ENCODE assay signal across 13 mouse cellular contexts in the genomic region with DNA sequence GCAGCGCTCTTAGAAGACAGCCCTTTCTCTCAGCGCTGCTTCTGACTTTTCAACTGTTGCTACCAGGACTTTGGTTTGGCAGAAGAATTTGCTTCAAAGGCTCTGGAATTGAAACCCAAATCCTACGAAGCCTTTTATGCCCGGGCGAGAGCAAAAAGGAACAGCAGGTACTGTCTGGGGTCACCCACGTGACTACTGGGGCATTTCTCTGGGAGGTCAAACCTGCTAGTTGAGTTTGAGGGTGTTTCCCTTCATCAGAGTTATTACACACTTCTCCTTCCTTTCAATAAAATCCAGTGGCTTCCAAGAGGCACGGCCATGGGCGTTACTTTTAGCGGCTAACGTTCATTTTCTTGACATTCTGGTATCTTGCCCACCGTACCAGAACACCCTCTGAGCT. TPM values are rescaled to one million over a fixed set of nuclear protein-coding genes. Genes with fewer than 3 reads are reported as not detected.
A peak's percentile ranks its signal among the peaks of the same experiment; 100 is the strongest.
DNase-seq lines count a peak whose midpoint lies in the region; ATAC-seq and TF ChIP-seq lines count a peak whose summit lies in the region.
"Had no signal": no experiment of that assay in that cellular context is flagged by ENCODE, and none has a peak within 500 bp of the region (broad histone marks: within the 10 kb centered on the region; RNA-seq: fewer than 3 reads in every experiment).

No protein-coding gene starts in this region.

- 0 out of 2 replicates have a peak overlapping the region, but pooled peaks have one; percentile 3 for H3K27ac ChIP-seq in forebrain, embryonic 12.5 days
- H3K27ac ChIP-seq in forebrain, postnatal 0 days (ENCODE audit: low read depth, low read length), result no peak overlapping the region
- H3K27ac ChIP-seq in kidney, embryonic 15.5 days, result peak overlapping the region; percentile 73
- H3K27ac ChIP-seq in ES-E14 (ENCODE audit: insufficient read depth, low read depth, low read length, poor library complexity, severe bottlenecking), result 0 out of 2 replicates have a peak overlapping the region, but pooled peaks have one; percentile 36

- 0 out of 2 replicates have a peak, but pooled peaks cover 10% of the 10 kb centered on the region for H3K4me1 ChIP-seq in forebrain, embryonic 12.5 days
- no peaks in the 10 kb centered on the region for H3K4me1 ChIP-seq in forebrain, postnatal 0 days (ENCODE audit: insufficient read depth)
- peaks cover 12% of the 10 kb centered on the region for H3K4me1 ChIP-seq in kidney, embryonic 15.5 days
- H3K4me1 ChIP-seq in ES-E14 (ENCODE audit: control insufficient read depth in 2 of 2, insufficient read depth in 2 of 2, low read length in 2 of 2, poor library complexity in 1 of 2), result peaks cover 2 to 13% of the 10 kb centered on the region in 2 experiments; a peak in 2 of 4 replicates

- no peak for DNase-seq in forebrain, postnatal 0 days
- no peak for DNase-seq in kidney, adult 18-20 months
- no peak for DNase-seq in ES-E14 (ENCODE audit: low read depth, low spot score)
- DNase-seq in kidney, postnatal 36 days, result peak; percentile 27 to 31
- no peak for DNase-seq in frontal cortex, postnatal 25 days (ENCODE audit: low spot score in 2 of 2)
- no peak for DNase-seq in c-Kit-positive CD71-positive TER-119-positive erythroid progenitor cells, embryonic 14.5 days (ENCODE audit: low spot score)
- DNase-seq: adrenal gland, postnatal 10 days; cerebellum, adult 11-12 months; layer of hippocampus, adult 9-11 months; left cerebral cortex, postnatal 4 days; thymus, postnatal 36 days had no signal

- TF ChIP-seq CTCF in forebrain, postnatal 0 days (IDR thresholded peaks at IDR 0.05; ENCODE audit: low read depth), result no peak

- 0 out of 2 replicates have a peak, but pooled peaks cover 9% of the 10 kb centered on the region for H3K27me3 ChIP-seq in forebrain, embryonic 12.5 days
- no peaks in the 10 kb centered on the region for H3K27me3 ChIP-seq in forebrain, postnatal 0 days (ENCODE audit: insufficient read depth, low read length)
- no peaks in the 10 kb centered on the region for H3K27me3 ChIP-seq in kidney, embryonic 15.5 days

- ATAC-seq in forebrain, embryonic 12.5 days (ENCODE audit: low FRiP score), result no peak
- no peak for ATAC-seq in forebrain, postnatal 0 days
- ATAC-seq in kidney, embryonic 15.5 days (replicated peaks; ENCODE audit: low FRiP score), result no peak

- no peak overlapping the region for H3K4me3 ChIP-seq in forebrain, embryonic 12.5 days (replicated peaks)
- H3K4me3 ChIP-seq in forebrain, postnatal 0 days (ENCODE audit: low read depth, low read length), result no peak overlapping the region
- no peak overlapping the region for H3K4me3 ChIP-seq in kidney, embryonic 15.5 days (replicated peaks)
- H3K4me3 ChIP-seq in ES-E14 (ENCODE audit: insufficient read depth in 1 of 2, low read depth in 1 of 2, low read length in 2 of 2, poor library complexity in 1 of 2, severe bottlenecking in 1 of 2), result no peak overlapping the region

- no peak overlapping the region for H3K4me2 ChIP-seq in forebrain, embryonic 12.5 days
- H3K4me2 ChIP-seq in forebrain, postnatal 0 days (ENCODE audit: low read depth), result no peak overlapping the region
- H3K4me2 ChIP-seq in kidney, embryonic 15.5 days, result no peak overlapping the region

- 80% methylated on average over 11 of the region's 11 CpGs for WGBS in forebrain, embryonic 12.5 days
- WGBS in forebrain, postnatal 0 days, result 80% methylated on average over 11 of the region's 11 CpGs
- 71% methylated on average over 11 of the region's 11 CpGs for WGBS in kidney, embryonic 15.5 days

- H3K9ac ChIP-seq in forebrain, embryonic 12.5 days, result no peak overlapping the region
- no peak overlapping the region for H3K9ac ChIP-seq in forebrain, postnatal 0 days
- no peak overlapping the region for H3K9ac ChIP-seq in kidney, embryonic 15.5 days
- no peak overlapping the region for H3K9ac ChIP-seq in ES-E14 (ENCODE audit: insufficient read depth, low read depth, low read length, poor library complexity, severe bottlenecking)

- H3K36me3 ChIP-seq in forebrain, embryonic 12.5 days (replicated peaks), result peaks cover 29% of the 10 kb centered on the region
- H3K36me3 ChIP-seq in forebrain, postnatal 0 days (ENCODE audit: insufficient read depth), result no peaks in the 10 kb centered on the region; the same call in 1 of the 2 replicates
- H3K36me3 ChIP-seq in kidney, embryonic 15.5 days, result peaks cover 94% of the 10 kb centered on the region
- H3K36me3 ChIP-seq in ES-E14 (ENCODE audit: control insufficient read depth, insufficient read depth, low read length, poor library complexity, severe bottlenecking), result peaks cover 46% of the 10 kb centered on the region

- in situ Hi-C loops in ES-E14 (cut with MboI; ENCODE audit: low sequenced_read_pairs in 2 of 2, unreplicated experiment in 2 of 2), result no loop called here

- H3K9me3 ChIP-seq in forebrain, embryonic 12.5 days, result 0 out of 2 replicates have a peak, but pooled peaks cover 3% of the 10 kb centered on the region
- no peaks in the 10 kb centered on the region for H3K9me3 ChIP-seq in forebrain, postnatal 0 days (ENCODE audit: low read length)
- no peaks in the 10 kb centered on the region for H3K9me3 ChIP-seq in kidney, embryonic 15.5 days (replicated peaks)
- H3K9me3 ChIP-seq in ES-E14 (ENCODE audit: control insufficient read depth, insufficient read depth, low read depth, low read length), result no peaks in the 10 kb centered on the region

TF ChIP-seq in ES-E14, 5 proteins besides CTCF, POLR2A, EP300 and RAD21:
- TF ChIP-seq CHD2 (IDR thresholded peaks at IDR 0.05; ENCODE audit: low read depth, low read length), result no peak
- no peak for TF ChIP-seq ZNF384 (IDR thresholded peaks at IDR 0.05; ENCODE audit: low read depth, low read length)
- no peak for TF ChIP-seq MAFK (IDR thresholded peaks at IDR 0.05; ENCODE audit: insufficient read depth, low read depth, low read length)
- no peak for TF ChIP-seq HCFC1 (IDR thresholded peaks at IDR 0.05; ENCODE audit: borderline replicate concordance, insufficient read depth, low read length)
- TF ChIP-seq ZC3H11A (IDR thresholded peaks at IDR 0.05; ENCODE audit: borderline replicate concordance, low read depth, low read length), result no peak

RNA-seq across cellular contexts. Expression of gene Wdsub1, which starts 40.4 kb away (rescaled TPM):
- polyA plus RNA-seq in forebrain, embryonic 12.5 days (2016; fragmentation: Nextera tagmentation; extraction: Ambion mirVana), result 17.0 and 18.8 TPM in 2 replicates
- total RNA-seq in forebrain, postnatal 0 days (2014; rRNA removed), result 18.2 and 21.9 TPM in 2 replicates
- 8.8 and 14.7 TPM in 2 replicates for polyA plus RNA-seq in forebrain, postnatal 0 days (2015; fragmentation: Nextera tagmentation; extraction: Ambion mirVana)
- 38.1 and 41.2 TPM in 2 replicates for polyA plus RNA-seq in kidney, embryonic 15.5 days (2015; fragmentation: Nextera tagmentation; extraction: Ambion mirVana)
- total RNA-seq in ES-E14 (2012; rRNA removed), result 20.7 and 26.5 TPM in 2 replicates

Comparison
In these comparisons a context has a peak if more than half of its experiments do, and no peak if none do; other contexts are left out.
1. DNase-seq: peak in kidney, postnatal 36 days (2 of 2); none in forebrain, postnatal 0 days (single experiment), kidney, adult 18-20 months (single experiment), ES-E14 (single experiment), frontal cortex, postnatal 25 days (0 of 2) and c-Kit-positive CD71-positive TER-119-positive erythroid progenitor cells, embryonic 14.5 days (single experiment).